Mouse (Mus musculus) ovary, postnatal 14 days (tissue): ENCODE data around the gene Rbm8a2.
A peak's percentile ranks its signal among the peaks of the same experiment; 100 is the strongest.
"Not testable (repeated sequence)": the region's sequence is repeated elsewhere in the genome, so short reads cannot be mapped to it uniquely, and the experiment has no call there.

ENCODE experiments used
- DNase-seq: peaks from one replicate; pipeline ENCODE4 v3.0.0; 2022; ENCODE audit warnings: low spot score

The Rbm8a2 gene

DNA sequence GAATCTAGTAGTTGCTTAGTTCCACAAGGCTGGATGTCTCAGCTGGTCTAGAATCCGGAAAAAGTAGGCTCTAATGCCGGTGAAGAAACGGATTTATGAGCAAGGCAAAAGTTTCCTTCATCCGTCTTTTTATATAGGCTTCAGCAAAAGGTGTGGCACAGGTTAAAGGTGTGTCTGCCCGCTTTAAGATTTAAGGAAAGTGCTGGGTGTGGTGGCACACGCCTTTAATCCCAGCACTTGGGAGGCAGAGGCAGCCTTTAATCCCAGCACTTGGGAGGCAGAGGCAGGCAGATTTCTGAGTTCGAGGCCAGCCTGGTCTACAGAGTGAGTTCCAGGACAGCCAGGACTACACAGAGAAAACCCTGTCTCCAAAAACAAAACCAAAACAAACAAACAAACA, at the start of gene Rbm8a2:
Rbm8a2 (minus strand) TSS at position 101 of the 400 bp plus-strand sequence.
- not testable (repeated sequence) for DNase-seq

DNA sequence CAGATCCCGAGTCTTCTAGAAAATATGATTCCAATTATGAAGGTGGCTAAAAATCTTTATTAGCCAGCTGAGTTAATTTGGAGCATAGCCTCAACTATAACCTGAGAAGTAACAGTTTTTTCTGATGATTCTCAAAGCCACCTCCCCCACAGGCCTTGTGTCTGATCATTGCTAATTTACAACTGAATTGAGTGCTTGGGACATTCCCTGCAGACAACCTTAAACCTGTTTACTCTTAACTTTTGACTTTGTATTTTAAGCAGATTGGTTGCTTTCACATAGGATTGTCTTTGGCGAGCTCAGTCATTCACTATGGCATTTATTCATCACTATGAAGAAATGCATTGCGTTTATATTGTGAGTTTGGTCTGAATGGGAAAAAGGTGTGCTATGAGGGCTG, 49.5 kb upstream of the Rbm8a2 start:
- DNase-seq, result no peak

DNA sequence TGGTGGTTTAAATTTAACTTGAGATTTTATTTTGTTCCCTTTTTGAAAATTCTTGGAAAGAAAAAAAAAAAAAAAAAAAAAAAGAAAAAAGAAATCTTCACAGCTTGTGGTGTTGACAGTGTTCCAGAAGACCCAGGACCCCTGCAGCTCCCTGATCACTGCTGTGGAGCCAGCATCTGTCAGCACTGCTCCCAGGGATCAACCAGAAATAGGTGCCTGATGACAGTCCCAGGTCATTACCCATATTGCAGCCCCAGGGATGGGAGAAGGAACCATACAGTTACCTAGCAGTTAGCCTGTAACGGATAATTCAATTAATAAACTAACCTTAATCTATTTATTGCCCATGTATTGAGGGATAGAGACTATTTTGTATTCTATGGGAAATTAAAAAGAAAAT, 45.6 kb upstream of the Rbm8a2 start:
- no peak for DNase-seq

DNA sequence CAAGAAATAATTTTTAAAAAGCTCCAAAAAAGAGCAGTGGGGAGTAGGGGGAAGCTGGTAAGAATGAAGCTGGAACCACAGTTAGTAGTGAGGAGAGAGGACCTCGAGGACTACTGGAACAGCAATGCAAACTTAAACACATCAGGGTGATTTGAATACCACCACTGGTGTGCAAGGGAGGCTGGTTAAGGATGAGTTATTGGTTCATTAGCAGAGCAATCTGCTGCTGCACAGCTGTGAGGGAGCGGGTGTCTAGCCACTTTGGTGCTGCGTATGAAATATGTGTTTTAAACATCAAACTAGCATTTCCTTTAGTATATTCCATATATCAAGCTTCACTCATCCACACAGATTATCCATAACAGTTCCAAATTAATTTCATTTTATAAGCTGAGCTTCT, 39.6 kb upstream of the Rbm8a2 start:
- no peak for DNase-seq

DNA sequence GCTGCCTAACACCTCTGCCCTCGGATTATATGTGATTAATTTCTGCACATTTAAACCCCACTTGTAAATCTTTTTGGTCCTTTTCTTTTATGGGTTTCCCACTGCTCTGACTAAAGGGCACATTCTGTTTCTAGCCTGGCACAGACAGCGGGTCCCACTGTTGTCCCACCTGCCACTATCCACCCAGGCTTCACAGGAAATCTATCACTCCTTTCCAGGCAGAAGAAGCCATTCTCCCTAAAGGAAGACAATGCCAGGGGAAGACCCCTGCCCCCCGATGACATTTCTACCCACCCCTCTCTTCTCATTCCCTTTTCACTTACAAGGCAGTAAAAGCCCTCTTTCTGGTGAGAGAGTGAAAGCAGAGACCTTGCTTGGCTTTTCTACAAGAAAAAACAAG, 37.2 kb upstream of the Rbm8a2 start:
- DNase-seq, result no peak

DNA sequence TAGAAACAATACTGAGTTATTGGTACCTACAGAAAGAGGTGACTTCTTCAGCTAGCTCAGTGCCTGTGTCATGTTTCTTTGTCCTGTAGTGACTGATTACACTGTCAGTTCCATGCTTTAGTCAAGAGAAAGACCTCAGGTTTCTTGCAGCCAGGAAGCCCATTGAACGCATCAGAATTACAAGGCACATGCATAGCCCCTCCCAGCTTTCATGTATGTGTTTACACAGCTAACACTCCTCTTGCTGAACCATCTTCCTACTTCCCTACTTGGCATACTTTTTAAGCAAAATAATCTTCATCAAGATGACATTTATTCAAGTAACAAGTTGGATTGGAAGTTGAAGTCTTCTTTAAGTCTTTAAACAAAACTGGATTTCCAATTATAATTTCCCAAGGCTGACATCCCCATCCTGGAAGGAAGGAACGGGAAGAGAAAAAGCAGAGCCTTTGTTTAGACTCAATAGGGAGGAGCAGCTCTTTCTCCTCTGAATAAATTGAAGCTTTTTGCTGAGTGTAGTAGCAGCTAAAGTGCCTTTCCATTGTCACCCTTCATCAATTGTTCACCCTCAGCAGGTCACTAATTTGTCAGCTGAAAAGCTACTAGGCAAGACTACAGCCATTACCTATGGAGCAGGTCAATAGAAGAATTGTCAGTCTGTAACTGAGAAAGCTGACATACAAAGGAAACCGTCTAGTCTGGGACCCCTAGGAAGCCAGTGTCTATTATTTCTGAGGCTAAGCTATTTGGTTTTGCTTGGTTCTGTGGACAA, 34.8 kb upstream of the Rbm8a2 start:
- DNase-seq, result no peak

DNA sequence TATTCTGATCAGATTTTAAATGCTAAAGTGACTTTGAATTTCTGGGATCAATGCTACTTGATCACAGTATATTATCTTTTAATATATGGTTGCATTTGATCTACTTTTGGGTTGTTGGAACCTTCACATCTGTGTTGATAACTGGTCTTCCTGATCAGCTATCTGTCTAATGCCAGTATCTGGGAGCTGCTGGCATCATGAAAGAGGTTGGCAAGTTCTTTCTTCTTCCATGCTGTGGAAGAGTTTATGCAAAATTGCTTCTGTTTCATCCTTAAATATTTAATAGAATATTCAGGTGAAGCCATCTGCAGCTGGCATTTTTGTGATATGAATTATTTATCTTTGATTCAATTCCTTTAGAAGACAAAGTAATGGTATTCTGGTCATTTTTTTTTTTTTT, 32.6 kb upstream of the Rbm8a2 start:
- DNase-seq, result no peak

DNA sequence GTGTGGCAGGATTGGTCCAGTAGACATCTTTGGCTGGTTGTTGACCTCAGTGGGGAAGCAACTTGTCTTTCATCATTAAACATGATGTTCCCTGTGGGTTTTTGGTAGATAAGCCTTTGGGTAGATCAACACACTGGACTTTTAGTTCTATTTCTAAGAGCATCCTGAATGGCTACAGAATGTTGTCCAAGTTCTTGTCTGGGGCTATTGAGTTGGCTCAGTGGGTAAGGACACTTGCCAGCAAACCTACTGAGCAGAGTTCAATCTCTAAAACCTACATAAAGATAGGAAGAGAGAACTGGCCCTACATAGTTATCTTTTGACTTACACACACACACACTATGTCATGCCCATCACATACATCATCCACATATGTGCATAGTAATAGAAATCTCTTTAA, 32.2 kb upstream of the Rbm8a2 start:
- no peak for DNase-seq

DNA sequence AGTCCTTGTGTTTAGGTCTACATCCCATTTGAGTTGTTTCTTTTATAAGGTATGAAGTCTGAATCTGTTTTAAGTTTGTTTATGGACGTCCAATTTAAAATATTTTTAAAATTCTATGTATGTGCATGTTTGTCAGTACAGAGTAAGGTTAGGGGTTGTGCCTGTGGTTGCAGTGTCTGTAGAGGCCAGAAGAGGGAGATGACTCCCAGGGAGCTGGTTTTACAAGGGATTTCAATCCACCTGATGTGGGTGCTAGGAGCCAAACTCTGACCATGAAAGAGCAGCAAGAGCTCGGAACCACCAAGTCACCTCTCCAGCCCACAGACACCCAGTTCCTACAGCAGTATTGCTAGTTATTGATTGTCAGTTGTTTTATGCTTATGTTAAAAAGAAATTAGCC, 29.5 kb upstream of the Rbm8a2 start:
- DNase-seq, result no peak

DNA sequence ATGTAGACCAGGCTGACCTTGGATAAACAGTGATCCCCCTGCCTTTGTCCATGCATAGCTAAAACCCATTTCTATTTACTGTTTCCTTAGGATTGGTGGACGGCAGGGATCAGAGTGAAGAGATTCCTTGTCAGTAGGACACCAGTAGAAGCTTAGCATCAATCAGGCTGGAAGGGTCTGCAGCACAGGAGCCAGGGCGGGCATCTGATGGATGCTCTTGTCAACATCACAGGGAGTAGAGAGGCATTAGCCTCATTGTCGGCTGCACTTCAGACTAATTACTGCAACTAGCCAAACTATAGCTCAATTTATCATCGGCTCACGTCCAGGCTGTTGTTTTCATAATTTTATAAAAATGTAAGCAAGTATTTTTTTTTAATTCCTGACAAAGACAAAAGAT, 21.7 kb upstream of the Rbm8a2 start:
- DNase-seq, result no peak

DNA sequence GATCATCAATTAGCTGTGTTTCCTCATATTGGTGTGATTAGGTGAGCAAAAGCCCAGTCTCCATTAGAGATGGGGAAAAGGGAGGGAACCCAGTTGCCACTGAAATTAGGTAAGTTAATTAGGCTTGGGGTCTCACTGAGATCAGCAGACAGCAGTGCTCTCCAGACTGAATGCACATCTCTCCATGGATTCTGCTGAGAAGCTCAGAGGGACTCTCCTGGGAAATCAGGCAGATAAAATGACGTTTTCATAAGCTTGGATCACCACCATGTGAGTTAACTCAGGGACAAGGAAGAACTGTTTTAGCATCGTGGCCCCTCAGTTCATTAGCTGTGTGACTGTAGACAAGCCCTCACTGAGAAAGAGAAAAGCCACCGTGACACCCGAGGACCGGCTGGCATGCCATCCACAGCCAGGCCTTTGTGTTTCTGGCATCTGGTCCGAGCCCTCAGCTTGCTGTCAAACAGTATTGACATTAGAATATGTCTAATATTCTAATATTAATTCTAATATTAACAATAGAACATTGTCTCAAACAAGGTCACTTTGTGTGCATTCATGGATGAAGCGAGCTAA, 18.2 kb upstream of the Rbm8a2 start:
- no peak for DNase-seq

DNA sequence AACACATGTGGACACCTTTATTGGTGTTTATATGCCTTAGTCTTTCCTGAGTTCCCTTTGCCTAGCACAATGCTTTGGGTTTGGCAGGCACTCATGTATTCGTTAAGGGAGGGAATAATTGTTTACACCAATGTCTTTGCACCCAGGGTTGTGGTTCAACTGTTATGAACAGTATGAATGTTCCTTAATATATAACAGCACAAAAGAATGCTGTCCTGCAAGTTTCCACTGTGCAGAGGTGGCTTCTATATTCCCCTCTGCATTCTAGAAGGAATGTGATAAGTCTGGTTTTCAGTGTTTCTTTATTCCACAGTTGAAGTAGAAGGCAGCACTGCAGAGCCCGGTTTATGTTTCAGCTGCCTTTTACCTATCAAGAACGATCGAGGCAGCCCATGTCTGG, 10.0 kb upstream of the Rbm8a2 start:
- DNase-seq, result no peak

DNA sequence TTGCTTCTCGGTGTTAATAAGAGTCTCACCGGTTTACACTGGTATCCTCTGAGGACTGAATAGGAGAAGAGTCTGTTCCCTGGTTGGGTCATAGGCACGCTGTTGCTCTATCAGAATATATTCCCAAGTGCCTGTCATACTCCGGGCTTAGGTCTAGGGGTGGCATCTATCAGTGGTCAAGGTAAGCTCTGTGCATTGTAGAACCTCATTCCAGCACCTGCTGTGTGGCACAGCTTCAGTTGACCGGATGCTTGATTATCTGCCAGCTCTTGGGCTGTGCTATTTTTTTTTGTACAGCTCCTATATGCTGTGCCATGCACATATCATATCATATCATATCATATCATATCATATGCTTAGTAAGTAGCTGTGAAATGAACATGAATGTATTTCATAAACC, 9.5 kb upstream of the Rbm8a2 start:
- no peak for DNase-seq

DNA sequence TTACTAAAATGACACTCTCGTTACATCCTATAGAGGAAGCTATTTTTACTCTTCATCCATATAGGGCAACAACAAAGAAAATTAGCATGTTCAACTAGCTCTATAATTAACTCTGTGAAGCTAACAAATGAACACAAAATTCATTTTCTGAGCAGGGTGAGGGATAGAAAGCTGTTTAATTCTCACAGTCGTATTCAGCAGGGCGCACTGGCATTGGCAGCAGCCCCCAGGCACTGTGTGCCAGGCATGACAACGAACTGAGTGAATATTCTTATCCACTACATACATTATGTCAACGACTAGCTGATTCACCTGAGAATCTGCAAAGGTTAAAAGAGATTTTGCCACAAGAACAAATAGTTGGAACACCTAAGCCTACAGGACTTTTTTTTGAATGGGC, 8.2 kb downstream of the Rbm8a2 start:
- DNase-seq, result no peak

DNA sequence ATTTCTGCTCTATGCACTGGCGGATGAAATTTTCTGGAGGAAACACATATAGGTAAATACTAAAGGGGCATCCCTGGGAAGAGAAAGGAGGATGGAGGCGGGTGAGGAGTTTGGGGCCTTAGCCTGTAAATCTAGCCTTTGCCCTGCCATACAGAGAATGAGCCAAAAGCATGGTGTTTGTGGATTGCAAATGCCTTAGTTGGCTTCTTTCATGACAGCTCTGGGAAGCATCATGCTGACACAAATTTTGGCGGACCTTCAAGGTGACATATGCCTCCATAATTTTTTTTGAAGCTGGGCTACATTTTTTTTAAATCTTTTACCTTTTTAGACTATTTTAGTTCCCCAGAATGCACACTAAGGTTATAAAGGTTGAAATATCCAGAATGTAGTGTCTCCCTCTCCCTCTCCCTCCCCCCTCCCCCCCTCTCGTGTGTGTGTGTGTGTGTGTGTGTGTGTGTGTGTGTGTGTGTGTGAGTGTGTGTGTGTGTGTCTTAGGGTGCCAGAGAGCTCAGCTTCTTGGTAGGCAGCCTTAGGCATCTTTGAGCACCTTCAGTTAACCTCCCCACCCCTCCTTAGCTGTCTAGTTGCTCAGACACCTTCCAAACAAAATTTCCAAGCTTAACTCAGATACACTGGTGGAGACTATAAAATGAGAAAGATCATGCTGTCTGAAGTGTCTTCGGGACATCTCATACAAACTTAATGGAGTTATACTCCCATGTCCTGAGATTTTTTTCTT, 11.7 kb downstream of the Rbm8a2 start:
- DNase-seq, result no peak

DNA sequence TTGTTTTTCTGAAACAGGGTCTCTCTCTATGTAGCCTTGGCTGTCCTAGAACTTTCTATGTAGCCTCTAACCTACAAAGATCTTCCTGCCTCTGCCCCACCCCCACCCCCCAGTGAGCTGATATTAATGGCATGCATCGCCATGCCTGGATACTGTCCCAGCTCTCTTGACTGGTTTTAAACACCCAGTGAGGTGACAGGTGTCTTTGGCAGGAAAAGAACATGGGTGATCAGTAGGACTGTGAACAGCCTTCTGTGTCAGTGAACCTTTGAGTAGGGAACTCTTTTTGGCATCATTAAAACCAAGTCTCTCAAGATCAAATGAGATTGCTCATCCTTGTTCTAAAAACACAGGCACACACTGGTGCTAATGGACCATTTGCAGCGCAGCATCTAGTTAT, 17.1 kb downstream of the Rbm8a2 start:
- DNase-seq, result no peak

DNA sequence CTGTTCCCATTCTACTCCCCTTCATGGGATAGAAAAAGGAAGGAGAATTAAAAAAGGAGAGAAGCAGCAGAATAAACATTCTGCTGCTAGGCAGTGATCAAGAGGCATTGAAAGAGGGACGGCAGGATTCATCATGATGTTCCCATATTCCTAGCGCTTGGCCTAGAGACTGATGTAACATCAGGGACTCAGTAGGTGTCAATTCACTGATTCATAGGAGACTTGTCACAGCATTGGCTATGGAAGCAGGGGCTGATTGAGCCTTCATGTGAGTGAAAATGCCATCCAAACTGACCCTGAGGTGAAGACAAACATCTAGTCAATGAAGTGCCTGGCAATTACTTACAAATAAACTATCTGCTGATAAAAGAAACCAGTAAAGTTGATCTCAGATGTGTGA, 28.1 kb downstream of the Rbm8a2 start:
- DNase-seq, result no peak

DNA sequence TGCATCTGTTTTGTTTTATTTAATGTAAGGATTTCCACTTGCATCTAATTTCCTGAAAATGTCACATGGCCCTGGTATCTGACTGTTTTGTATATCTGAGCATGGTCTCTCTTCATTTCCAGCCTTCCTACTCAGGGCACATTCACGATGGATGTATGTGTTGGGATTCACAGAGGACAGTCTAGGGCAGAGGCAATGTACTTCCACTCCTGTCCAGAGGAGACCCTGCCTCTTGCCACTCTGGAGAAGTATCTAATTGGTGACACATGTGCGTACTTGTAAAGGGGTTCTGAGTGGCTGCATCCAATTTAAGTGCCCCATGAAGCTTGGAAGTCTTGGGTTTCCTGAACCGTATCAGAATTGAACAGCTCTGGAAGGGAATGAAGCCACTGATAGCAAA, 28.5 kb downstream of the Rbm8a2 start:
- DNase-seq, result no peak

DNA sequence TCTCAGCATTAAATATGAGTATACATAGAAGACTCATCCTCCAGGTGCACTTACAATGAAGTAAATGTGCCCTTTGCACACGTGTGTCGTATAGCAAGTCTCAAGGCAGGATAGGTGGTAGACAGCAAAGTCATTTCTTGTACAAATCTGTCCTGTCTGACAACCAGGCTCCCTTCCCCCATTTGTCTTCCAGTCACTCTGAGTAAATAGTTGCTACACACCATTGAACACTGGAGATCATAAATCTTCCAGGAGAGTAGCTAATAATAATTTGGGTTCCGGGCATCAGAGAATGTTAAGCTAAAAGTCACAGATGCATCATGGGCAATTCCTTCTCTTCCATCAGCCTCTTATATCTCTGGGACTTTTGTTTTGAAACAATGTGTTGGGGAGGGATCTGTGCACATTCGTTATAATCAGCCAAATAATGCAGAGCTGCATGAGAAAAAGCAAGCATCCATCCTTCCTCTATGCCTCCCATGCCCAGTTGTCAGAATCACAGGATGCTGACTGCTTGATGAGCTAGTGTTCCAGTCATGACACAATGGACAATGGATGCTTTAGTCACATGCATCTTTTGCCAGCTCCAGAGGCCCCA, 32.1 kb downstream of the Rbm8a2 start:
- DNase-seq, result no peak

DNA sequence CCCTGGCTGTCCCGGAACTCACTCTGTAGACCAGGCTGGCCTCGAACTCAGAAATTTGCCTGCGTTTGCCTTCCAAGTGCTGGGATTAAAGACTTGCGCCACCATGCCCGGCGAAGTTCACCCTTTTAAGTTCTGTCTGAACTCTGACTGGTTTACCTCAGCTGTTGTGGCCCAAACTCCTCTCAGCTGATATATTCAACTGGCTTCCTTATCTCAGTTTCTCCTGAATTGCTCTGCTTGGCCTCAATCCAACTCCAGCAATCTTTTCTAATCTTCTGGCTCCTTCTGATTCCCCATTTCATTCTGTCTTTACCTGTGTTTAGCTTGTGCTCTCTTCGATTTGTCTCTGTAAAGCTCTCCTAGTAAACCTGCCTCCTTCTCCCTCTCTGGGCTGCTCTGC, 35.7 kb downstream of the Rbm8a2 start:
- DNase-seq, result no peak

DNA sequence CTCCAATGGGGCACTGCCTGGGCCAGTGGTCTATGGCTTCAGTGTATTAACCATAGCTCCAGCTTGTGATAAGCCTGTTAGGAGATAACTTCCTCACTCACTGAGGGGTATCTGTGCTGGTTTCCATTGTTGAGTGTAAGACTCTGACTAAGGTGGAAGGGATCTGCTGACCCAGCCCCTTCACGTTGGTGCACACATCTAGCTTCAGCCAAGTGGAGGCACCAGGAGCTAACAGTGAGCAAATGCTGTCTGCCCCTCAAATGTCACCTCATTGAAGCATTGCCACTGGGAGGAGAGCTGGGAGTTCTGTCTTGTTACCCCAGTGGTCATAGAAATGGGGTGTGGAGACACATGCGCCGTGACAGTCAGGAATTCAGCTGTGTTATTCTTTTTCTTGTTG, 40.2 kb downstream of the Rbm8a2 start:
- DNase-seq, result no peak

DNA sequence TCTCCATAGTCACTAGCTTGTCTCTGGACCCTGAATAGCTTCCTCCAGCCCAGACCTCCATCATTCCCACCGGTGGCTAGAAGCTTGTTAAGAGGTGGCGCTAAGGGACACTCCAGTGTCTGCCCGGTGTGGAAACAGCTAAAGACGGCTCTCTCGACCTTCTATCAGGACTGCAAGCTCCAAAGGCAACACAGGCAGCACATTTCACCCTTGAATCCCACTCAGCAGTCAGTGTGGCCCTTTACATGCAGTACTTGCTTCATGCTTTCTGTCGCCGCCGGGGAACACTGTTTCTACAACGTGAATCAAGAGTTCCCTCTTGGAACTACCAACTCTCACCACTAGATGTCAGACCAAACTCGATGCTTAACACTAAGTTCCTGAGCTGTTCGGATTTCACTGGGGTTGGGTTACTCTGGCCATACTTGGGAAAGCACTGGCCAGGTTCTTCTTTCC, 42.6 kb downstream of the Rbm8a2 start:
- peak; percentile 68 for DNase-seq

DNA sequence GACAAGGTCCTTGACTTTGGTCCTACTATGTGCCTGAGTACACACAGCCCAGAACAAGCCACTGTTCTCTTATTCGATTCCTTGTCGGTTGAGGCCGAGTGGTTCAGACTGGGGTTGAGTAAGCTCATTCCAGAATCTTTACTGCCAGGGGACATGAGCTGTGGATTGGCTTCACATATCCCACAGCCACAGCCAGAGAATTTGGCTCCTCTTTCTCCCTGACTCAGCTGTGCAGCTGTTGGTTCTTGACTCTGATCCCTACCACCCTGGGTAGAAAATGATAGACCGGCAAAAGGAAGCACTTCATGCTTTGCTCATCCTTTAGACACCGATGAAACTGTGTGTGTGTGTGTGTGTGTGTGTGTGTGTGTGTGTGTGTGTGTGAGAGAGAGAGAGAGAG, 47.5 kb downstream of the Rbm8a2 start:
- no peak for DNase-seq
